Mouse (Mus musculus) heart, adult 18-20 months (tissue): ENCODE measurements at regions not wholly inside any gene's neighbourhood (a gene's known extent, or its start where the extent isn't known, plus 50 kb on each side); places are given as distances from the start of the nearest gene placed in this dataset.

Source experiments
- DNase-seq, 2 experiments: peaks; one replicate each; pipeline ENCODE4 v3.0.0; 2021 to 2022; ENCODE audit warnings: mixed read lengths in 1 of 2

GRCm38 (mm10) chr8:103144835-103145234 is 359.4 kb upstream of the Cdh11 start:
- DNase-seq: no peak

GRCm38 (mm10) chr8:103148013-103148412 is 362.6 kb upstream of the Cdh11 start:
- no peak for DNase-seq

- DNase-seq: no peak
These were observed 363.0 kb upstream of the Cdh11 start for GRCm38 (mm10) chr8:103148447-103148846.

GRCm38 (mm10) chr8:103166623-103167316 is 381.3 kb upstream of the Cdh11 start:
- DNase-seq: no peak

- DNase-seq: no peak
These were observed 387.9 kb upstream of the Cdh11 start for GRCm38 (mm10) chr8:103173313-103173712.

GRCm38 (mm10) chr8:103173803-103174429 is 388.5 kb upstream of the Cdh11 start:
- DNase-seq: peak in 1 of 2 experiments; percentile 2

- peak in 1 of 2 experiments; percentile 4 for DNase-seq
These were observed 395.2 kb upstream of the Cdh11 start for GRCm38 (mm10) chr8:103180661-103181060.

- no peak for DNase-seq
These were observed 403.5 kb upstream of the Cdh11 start for GRCm38 (mm10) chr8:103188720-103189498.

- DNase-seq: no peak
These were observed 412.8 kb upstream of the Cdh11 start for GRCm38 (mm10) chr8:103198251-103198650.

- no peak for DNase-seq
These were observed 414.5 kb upstream of the Cdh11 start for GRCm38 (mm10) chr8:103199696-103200615.

GRCm38 (mm10) chr8:103203710-103204109 is 418.3 kb upstream of the Cdh11 start:
- DNase-seq: no peak

- DNase-seq: no peak
These were observed 429.2 kb upstream of the Cdh11 start for GRCm38 (mm10) chr8:103214606-103215005.

GRCm38 (mm10) chr8:103230741-103231475 is 445.5 kb upstream of the Cdh11 start:
- DNase-seq: peak; percentile 13 to 35

- DNase-seq: peak; percentile 5 to 21
These were observed 448.9 kb upstream of the Cdh11 start for GRCm38 (mm10) chr8:103234374-103234773.

GRCm38 (mm10) chr8:103235614-103236013 is 450.2 kb upstream of the Cdh11 start:
- peak; percentile 30 to 36 for DNase-seq

GRCm38 (mm10) chr8:103238456-103238970 is 453.1 kb upstream of the Cdh11 start:
- DNase-seq: no peak

- no peak for DNase-seq
These were observed 458.7 kb upstream of the Cdh11 start for GRCm38 (mm10) chr8:103244169-103244568.

- no peak for DNase-seq
These were observed 459.2 kb upstream of the Cdh11 start for GRCm38 (mm10) chr8:103244658-103245057.

- no peak for DNase-seq
These were observed 460.4 kb upstream of the Cdh11 start for GRCm38 (mm10) chr8:103245864-103246263.

- no peak for DNase-seq
These were observed 475.8 kb upstream of the Cdh11 start for GRCm38 (mm10) chr8:103261236-103261635.

GRCm38 (mm10) chr8:103270035-103270434 is 484.6 kb upstream of the Cdh11 start:
- no peak for DNase-seq
